Mouse (Mus musculus) forebrain, postnatal 0 days (tissue): ENCODE measurements at regions not wholly inside any gene's neighbourhood (a gene's known extent, or its start where the extent isn't known, plus 50 kb on each side); places are given as distances from the start of the nearest gene placed in this dataset.

ENCODE experiments used
- ATAC-seq: fragments of 200-750 bp; cut with Nextera tagmentation; 2 replicates; pipeline ENCODE4 v1.8.0; 2017; ENCODE audit warnings: mild to moderate bottlenecking, moderate library complexity
- DNase-seq: peaks from one replicate; pipeline ENCODE4 v3.0.0-alpha.2; 2015
- H3K27ac ChIP-seq: fragments of 300-500 bp; sonication (generic); 2 replicates; pipeline ENCODE4 v1.5.1; 2014; ENCODE audit warnings: low read depth, mild to moderate bottlenecking, antibody characterized with exemption, low read length, moderate library complexity, mixed read lengths
- H3K27me3 ChIP-seq: fragments of 300-500 bp; sonication (generic); 2 replicates; pipeline ENCODE4 v1.6.1; 2014; ENCODE audit warnings: mild to moderate bottlenecking, low read length, mixed read lengths; ENCODE audit not compliant: insufficient read depth
- H3K36me3 ChIP-seq: fragments of 300-500 bp; sonication (generic); 2 replicates; pipeline ENCODE4 v1.6.1; 2014; ENCODE audit warnings: mild to moderate bottlenecking, moderate library complexity; ENCODE audit not compliant: insufficient read depth
- H3K4me1 ChIP-seq: fragments of 300-500 bp; sonication (generic); 2 replicates; pipeline ENCODE4 v1.6.1; 2014; ENCODE audit warnings: antibody characterized with exemption; ENCODE audit not compliant: insufficient read depth
- H3K4me2 ChIP-seq: fragments of 300-500 bp; sonication (generic); 2 replicates; pipeline ENCODE4 v1.6.1; 2014; ENCODE audit warnings: low read depth, mild to moderate bottlenecking, moderate library complexity
- H3K4me3 ChIP-seq: fragments of 300-500 bp; sonication (generic); 2 replicates; pipeline ENCODE4 v1.5.1; 2014; ENCODE audit warnings: low read depth, low read length, mixed read lengths
- H3K9ac ChIP-seq: fragments of 300-500 bp; sonication (generic); 2 replicates; pipeline ENCODE4 v1.6.1; 2014; ENCODE audit warnings: mild to moderate bottlenecking
- H3K9me3 ChIP-seq: fragments of 300-500 bp; sonication (generic); 2 replicates; pipeline ENCODE4 v1.6.1; 2016; ENCODE audit warnings: low read length
- CTCF ChIP-seq: sonication (generic); IDR thresholded peaks from 2 replicates; pipeline ENCODE4 v1.5.1; 2016; ENCODE audit warnings: antibody characterized with exemption, control low read depth, low read depth
- WGBS: fragments of 180-500 bp; shearing (Covaris S2); extraction: QIAGEN DNeasy Blood & Tissue Kit; methylation state at CpG from one replicate; pipeline ENCODE4 v1.1.7; 2014; 5-methylcytosine and 5-hydroxymethylcytosine counted together

DNA sequence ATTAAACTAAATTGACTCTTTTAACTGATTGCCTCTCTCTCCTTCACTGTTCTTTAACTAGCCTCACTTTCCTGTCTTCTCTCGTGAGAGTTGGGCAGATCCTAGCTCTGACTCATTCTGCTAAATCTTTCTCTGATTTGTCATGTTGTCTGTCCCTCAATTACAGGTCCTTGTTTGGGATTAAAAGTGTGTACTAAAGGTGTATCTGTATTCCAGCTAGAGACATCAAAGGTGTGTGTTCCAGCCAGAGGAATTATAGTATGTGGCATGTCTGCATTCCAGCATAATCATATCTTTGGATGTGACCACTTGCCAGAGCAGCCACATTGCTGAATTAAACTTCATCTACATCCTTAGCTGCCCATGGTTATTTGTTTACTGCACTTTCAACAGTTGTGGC lies 167.5 kb upstream of the Fam83b start:
- TF ChIP-seq CTCF, result no peak
- Histone ChIP-seq H3K9me3 (no peaks in the 10 kb centered on the region), H3K4me1 (no peaks in the 10 kb centered on the region), H3K27me3 (no peaks in the 10 kb centered on the region), H3K4me2 (no peak overlapping the region), H3K27ac (no peak overlapping the region), H3K9ac (no peak overlapping the region), H3K36me3 (no peaks in the 10 kb centered on the region), H3K4me3 (no peak overlapping the region)
- WGBS, result 69% methylated on average over 1 of the region's 1 CpGs
- ATAC-seq (no peak), DNase-seq (no peak)

- H3K9me3 ChIP-seq, result no peaks in the 10 kb centered on the region
- no peaks in the 10 kb centered on the region for H3K27me3 ChIP-seq
- no peak for DNase-seq
- no peaks in the 10 kb centered on the region for H3K4me1 ChIP-seq
- H3K36me3 ChIP-seq, result no peaks in the 10 kb centered on the region
- H3K27ac ChIP-seq, result no peak overlapping the region
- H3K4me3 ChIP-seq, result no peak overlapping the region
- ATAC-seq, result no peak
- H3K9ac ChIP-seq, result no peak overlapping the region
- H3K4me2 ChIP-seq, result no peak overlapping the region
- no peak for TF ChIP-seq CTCF
Measured at GRCm38 (mm10) chr9:76733812-76734211, 166.9 kb upstream of the Fam83b start.

GRCm38 (mm10) chr9:76722881-76723280 lies 156.0 kb upstream of the Fam83b start:
- DNase-seq (no peak), ATAC-seq (no peak)
- H3K9ac ChIP-seq, result no peak overlapping the region
- no peak overlapping the region for H3K4me2 ChIP-seq
- H3K4me1 ChIP-seq, result no peaks in the 10 kb centered on the region
- H3K36me3 ChIP-seq, result no peaks in the 10 kb centered on the region
- H3K9me3 ChIP-seq, result no peaks in the 10 kb centered on the region
- H3K27ac ChIP-seq, result no peak overlapping the region
- no peak overlapping the region for H3K4me3 ChIP-seq
- no peak for TF ChIP-seq CTCF
- WGBS, result 84% methylated on average over 3 of the region's 3 CpGs
- H3K27me3 ChIP-seq, result no peaks in the 10 kb centered on the region

DNA sequence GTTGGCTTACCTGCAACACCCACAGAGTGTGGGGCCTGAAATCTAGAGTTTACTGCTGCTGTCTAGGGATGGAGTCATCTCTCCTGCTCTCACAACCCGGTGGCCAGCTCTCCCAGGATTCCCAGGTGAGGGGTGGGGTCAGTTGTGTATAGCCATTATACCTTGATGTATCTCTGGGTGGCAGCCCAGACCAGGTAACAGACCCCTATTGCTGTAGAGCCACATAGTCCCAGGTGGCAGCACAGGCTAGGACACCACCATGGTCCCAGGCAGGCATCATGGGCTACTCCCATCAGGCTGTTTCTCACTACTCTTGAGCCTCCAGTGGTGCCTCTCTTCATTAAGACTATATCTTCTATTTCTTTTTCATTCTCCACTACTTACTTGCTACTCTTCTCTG lies 148.9 kb upstream of the Fam83b start:
- Histone ChIP-seq H3K4me2 (no peak overlapping the region), H3K9me3 (no peaks in the 10 kb centered on the region), H3K9ac (no peak overlapping the region), H3K27ac (no peak overlapping the region), H3K36me3 (no peaks in the 10 kb centered on the region), H3K4me3 (no peak overlapping the region), H3K27me3 (no peaks in the 10 kb centered on the region), H3K4me1 (no peaks in the 10 kb centered on the region)
- DNase-seq (no peak), ATAC-seq (no peak)
- WGBS, result 88% methylated on average over 1 of the region's 1 CpGs
- no peak for TF ChIP-seq CTCF

DNA sequence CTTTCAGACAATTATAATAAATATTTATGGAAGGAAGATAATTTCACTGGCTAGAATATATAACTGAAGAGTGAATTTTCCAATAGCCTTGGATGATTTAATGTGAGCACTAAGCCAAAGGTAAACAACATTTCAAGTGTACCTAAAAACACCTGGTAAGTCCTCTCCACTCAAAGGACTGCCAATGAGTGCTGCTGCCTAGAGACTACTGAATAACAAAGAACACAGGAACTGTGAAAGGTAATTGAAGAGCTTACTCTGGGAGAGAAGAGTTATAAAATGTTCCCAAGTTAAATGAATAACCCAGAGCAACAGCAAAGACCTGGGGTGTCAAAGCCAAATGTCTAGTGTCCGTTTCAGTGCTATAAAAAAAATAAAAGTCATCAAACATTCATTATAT lies 139.5 kb upstream of the Fam83b start:
- Histone ChIP-seq H3K27ac (no peak overlapping the region), H3K27me3 (no peaks in the 10 kb centered on the region), H3K9ac (no peak overlapping the region), H3K36me3 (no peaks in the 10 kb centered on the region), H3K4me1 (no peaks in the 10 kb centered on the region), H3K4me3 (no peak overlapping the region), H3K4me2 (no peak overlapping the region), H3K9me3 (no peaks in the 10 kb centered on the region)
- WGBS, result 54% methylated on average over 1 of the region's 1 CpGs
- TF ChIP-seq CTCF, result no peak
- ATAC-seq (no peak), DNase-seq (no peak)

GRCm38 (mm10) chr9:76705786-76706185 lies 138.9 kb upstream of the Fam83b start:
- ATAC-seq (peak; percentile 58; the same call in 1 of the 2 replicates), DNase-seq (peak; percentile 62)
- Histone ChIP-seq H3K4me2 (no peak overlapping the region), H3K27me3 (no peaks in the 10 kb centered on the region), H3K4me1 (no peaks in the 10 kb centered on the region), H3K4me3 (no peak overlapping the region), H3K36me3 (no peaks in the 10 kb centered on the region), H3K9me3 (no peaks in the 10 kb centered on the region), H3K9ac (no peak overlapping the region), H3K27ac (no peak overlapping the region)
- TF ChIP-seq CTCF, result no peak
- WGBS, result 66% methylated on average over 5 of the region's 5 CpGs

- no peaks in the 10 kb centered on the region for H3K27me3 ChIP-seq
- H3K4me1 ChIP-seq, result no peaks in the 10 kb centered on the region
- no peaks in the 10 kb centered on the region for H3K36me3 ChIP-seq
- H3K27ac ChIP-seq, result no peak overlapping the region
- DNase-seq, result no peak
- no peak for TF ChIP-seq CTCF
- no peak overlapping the region for H3K4me2 ChIP-seq
- WGBS, result 76% methylated on average over 4 of the region's 4 CpGs
- H3K9ac ChIP-seq, result no peak overlapping the region
- no peak for ATAC-seq
- no peaks in the 10 kb centered on the region for H3K9me3 ChIP-seq
- H3K4me3 ChIP-seq, result no peak overlapping the region
Measured at GRCm38 (mm10) chr9:76695547-76695946, 128.6 kb upstream of the Fam83b start.

DNA sequence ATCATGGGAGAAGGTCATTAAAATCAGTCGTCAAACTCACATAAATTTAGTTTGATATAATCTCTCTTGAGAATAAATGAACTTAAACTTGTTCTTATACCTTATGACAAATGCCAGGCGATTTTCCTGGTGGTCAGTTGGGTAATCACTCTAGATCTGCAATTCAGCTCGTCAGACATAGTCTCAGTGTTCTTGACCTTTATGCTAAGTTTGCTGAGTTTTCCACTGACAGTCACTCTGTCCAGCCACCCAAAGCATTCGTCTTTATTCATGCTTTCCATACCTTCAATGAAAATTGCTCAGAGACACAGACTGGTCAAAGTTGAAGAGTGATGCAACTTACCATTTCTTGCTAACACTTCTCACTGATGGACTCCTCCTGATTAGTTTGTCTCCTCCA lies 126.1 kb upstream of the Fam83b start:
- 83% methylated on average over 4 of the region's 4 CpGs for WGBS
- H3K36me3 ChIP-seq, result no peaks in the 10 kb centered on the region
- H3K9ac ChIP-seq, result no peak overlapping the region
- H3K9me3 ChIP-seq, result no peaks in the 10 kb centered on the region
- H3K27ac ChIP-seq, result no peak overlapping the region
- ATAC-seq, result no peak
- no peak overlapping the region for H3K4me2 ChIP-seq
- H3K27me3 ChIP-seq, result no peaks in the 10 kb centered on the region
- H3K4me1 ChIP-seq, result no peaks in the 10 kb centered on the region
- no peak for TF ChIP-seq CTCF
- DNase-seq, result no peak
- no peak overlapping the region for H3K4me3 ChIP-seq
